Mouse (Mus musculus): Measurements from ENCODE around the gene Ebna1bp2.

DNA sequence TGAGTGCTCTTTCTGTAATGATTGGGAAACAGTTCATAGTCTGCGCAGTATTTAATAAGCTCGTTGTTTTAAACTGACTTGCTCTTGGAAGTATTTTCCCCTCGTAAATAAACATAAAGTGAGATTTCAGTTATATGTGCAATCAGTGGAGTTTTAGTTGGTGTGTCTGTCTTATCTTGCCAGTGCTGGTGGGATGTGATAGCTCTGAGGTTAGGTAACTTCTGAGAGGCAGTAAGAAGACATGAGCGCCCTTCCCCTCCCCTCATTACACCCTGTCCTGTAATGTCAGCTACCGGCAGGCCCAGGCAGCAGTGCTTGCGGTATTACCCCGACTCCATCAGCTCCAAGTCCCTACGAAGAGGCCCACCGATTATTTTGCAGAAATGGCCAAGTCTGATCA, 1.2 kb downstream of the Ebna1bp2 start:
- no peak for TF ChIP-seq CTCF (IDR thresholded peaks at IDR 0.05; ENCODE audit: borderline replicate concordance, control insufficient read depth, extremely low read depth, insufficient read depth, low read length, poor library complexity)
- TF ChIP-seq POLR2A (IDR thresholded peaks at IDR 0.05; ENCODE audit: control insufficient read depth, extremely low read depth, insufficient read depth, low read length, poor library complexity): no peak
